Mouse (Mus musculus) cerebellum, postnatal 4 days (tissue): ENCODE data around the gene Rif1.
"Not testable (repeated sequence)": the region's sequence is repeated elsewhere in the genome, so short reads cannot be mapped to it uniquely, and the experiment has no call there.

ENCODE experiments used
- DNase-seq, 2 experiments: peaks; one replicate each; pipeline ENCODE4 v3.0.0; 2022; ENCODE audit warnings: low spot score in 2 of 2, mixed read lengths in 1 of 2

Gene Rif1

GRCm38 (mm10) chr2:52071241-52071991 is 1.2 kb upstream of the Rif1 start:
- no peak for DNase-seq

DNA sequence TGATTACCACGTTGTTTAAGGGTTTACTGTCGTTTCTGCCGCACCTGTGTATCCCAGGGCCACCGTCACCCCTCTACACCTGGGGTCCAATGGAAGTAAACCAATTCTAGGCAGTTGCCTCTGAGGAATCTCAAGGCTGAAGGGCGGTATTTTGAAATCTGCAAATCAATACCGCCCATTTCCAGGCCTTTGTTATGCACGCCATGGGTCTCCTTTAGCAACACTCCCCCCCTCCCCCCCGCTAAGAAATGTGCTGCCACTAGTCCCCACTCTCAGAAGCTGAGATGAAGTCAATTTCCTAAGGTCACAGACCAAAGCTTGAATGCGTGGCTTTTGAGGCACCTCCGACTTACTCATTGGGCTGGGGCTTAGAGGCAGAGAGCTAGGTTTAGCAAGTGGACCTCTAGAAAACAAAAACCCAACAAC is 554 bp upstream of the Rif1 start:
- peak in 1 of 2 experiments; percentile 5 for DNase-seq

GRCm38 (mm10) chr2:52073141-52073904 is 691 bp downstream of the Rif1 start:
- DNase-seq: no peak

DNA sequence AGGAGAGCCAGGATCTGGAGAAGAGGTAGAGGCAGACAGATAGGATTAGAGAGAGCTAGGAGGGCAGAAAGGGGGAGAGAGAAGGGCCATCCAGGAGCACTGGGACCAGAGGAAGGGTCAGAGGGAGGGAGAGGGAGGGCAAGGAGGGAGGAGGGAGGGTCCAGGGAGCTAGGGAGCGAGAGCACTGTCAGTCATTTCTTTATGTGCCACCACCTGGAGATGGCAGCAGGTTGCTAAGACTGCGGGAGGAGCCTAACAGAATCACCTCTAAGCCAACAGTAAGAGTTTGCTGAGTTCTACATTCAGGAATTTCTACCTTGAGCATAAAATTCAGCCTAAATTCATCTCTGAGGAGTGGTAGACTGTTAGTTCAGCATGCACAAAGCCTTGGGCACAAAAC is 6.0 kb downstream of the Rif1 start:
- DNase-seq: no peak

- no peak for DNase-seq
These were observed 11.4 kb downstream of the Rif1 start for GRCm38 (mm10) chr2:52084013-52084412.

DNA sequence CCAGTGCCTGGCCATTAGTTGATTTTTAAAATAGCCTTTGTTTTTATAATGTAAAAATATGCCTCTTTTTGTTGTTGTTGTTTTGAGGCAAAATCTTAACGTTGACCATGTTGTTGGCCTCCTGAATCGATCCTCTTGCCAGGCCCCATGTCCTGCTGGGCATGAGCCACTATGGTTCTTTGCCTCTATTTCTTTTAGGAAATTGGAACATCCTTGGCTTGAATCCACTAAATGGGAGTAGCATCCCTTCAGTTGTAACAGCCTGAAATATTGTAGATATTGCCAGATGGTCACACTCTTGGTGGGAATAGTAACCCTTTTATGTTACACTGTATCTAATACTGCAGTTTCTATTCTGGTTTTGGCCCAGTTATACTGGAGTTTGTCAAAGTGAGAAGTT is 11.9 kb downstream of the Rif1 start:
- DNase-seq: no peak

DNA sequence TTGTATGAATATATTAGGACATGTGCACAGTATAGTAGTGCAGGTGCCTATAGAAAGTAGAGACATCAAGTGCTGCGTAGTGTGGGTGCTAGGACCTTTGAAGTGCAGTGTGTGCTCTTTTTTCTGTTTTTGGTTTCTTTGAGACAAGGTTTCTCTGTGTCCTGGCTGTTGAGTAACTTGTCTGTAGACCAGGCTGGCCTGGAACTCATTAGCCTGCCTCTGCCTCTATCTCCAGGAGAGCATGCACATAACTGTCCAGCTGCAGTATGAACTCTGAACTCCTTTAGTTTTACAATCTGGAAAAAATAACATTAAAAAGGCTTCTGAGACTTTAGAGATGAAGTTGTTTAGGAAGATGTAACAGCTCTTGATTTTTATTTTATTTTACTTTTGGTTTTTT is 41.5 kb downstream of the Rif1 start:
- no peak for DNase-seq

- not testable (repeated sequence) for DNase-seq
These were observed 58.7 kb downstream of the Rif1 start for GRCm38 (mm10) chr2:52131370-52131769.

GRCm38 (mm10) chr2:52133351-52133750 is 60.7 kb downstream of the Rif1 start:
- DNase-seq: no peak

- DNase-seq: no peak
These were observed 80.4 kb downstream of the Rif1 start for GRCm38 (mm10) chr2:52153064-52153463.

GRCm38 (mm10) chr2:52169243-52170005 is 96.8 kb downstream of the Rif1 start:
- no peak for DNase-seq
